Mouse (Mus musculus): ENCODE data around the gene Olfr1084. TPM values are rescaled to one million over a fixed set of nuclear protein-coding genes. Genes with fewer than 3 reads are reported as not detected.
"Not testable (repeated sequence)": the region's sequence is repeated elsewhere in the genome, so short reads cannot be mapped to it uniquely, and the experiment has no call there.

The Olfr1084 gene
- not detected in 2 replicates for polyA plus RNA-seq (2015; fragmentation: Nextera tagmentation; extraction: Ambion mirVana)

DNA sequence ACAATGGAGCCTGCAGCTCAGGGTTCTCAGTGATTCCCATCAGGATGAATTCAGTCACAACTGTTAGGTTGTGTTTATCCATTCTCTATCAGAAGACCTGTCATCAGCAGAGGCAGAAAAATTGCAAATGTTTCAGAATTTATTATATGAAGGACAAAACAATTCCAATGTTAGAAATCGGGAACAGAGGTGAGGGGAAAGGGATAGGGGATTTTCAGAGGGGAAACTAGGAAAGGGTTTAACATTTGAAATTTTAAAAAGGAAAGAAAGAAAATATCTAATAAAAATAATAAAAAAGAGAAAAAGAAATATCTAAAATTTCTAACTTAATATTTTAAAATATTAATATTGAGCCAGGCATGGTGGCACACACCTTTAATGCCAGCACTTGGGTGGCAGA is at the start of gene Olfr1084:
Gene Olfr1084 (minus strand): TSS at position 101 of the 400 bp plus-strand sequence.
- H3K4me1 ChIP-seq; H3K27ac ChIP-seq; H3K9me3 ChIP-seq; H3K36me3 ChIP-seq; H3K27me3 ChIP-seq (replicated peaks); H3K9ac ChIP-seq; ATAC-seq (ENCODE audit: insufficient read depth, low FRiP score, low read depth); H3K4me2 ChIP-seq; H3K4me3 ChIP-seq (replicated peaks): not testable (repeated sequence)
- WGBS: 78% methylated on average over 1 of the region's 1 CpGs

DNA sequence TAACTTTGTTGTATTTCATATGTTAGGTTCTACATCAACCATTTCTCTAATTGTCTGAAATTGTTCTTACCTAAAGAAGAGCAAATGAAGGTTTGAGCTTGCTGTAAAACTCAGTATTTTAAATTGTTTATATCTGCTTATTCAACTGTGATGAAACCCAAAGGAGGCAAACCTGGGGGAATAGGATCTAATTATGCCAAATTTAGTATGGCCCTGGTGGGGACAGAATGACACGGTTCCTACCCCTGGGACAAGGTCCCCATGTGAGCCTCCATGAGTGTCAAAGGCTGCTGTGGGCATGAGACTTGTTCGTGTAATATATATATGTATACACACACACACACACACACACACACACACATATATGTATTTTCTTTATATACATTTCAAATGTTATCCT is 40.5 kb upstream of the Olfr1084 start, which contains the start of gene Olfr1086:
Gene Olfr1086 (minus strand): TSS at position 101 of the 400 bp plus-strand sequence.
- H3K9me3 ChIP-seq: no peaks in the 10 kb centered on the region
- H3K9ac ChIP-seq: no peak within 1 kb of the TSS
- no peak within 1 kb of the TSS for H3K4me2 ChIP-seq
- no peak for ATAC-seq (ENCODE audit: insufficient read depth, low FRiP score, low read depth)
- H3K4me1 ChIP-seq: no peaks in the 10 kb centered on the region
- 69% methylated on average over 2 of the region's 2 CpGs for WGBS
- H3K4me3 ChIP-seq (replicated peaks): no peak within 1 kb of the TSS
- no peak within 1 kb of the TSS for H3K27ac ChIP-seq
- no peaks in the 10 kb centered on the region for H3K36me3 ChIP-seq
- H3K27me3 ChIP-seq (replicated peaks): no peaks in the 10 kb centered on the region

DNA sequence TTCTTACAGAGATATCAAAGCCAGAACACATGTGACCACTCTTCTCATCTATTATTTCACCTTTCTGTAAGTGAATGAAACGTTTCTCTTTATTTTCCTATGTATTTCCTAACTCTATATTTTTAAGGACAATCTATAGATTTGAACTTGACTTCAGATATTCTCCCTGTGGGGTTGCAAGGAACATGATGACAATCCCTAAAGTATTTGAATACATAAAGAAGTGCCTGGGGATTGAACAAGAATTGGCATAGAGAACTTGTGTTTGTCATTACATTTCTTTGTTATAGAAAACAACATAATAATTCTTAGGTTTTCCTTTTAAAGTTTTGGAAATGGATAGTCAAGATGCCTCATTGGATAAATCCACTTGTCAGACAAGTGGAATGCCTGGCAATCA is 22.4 kb upstream of the Olfr1084 start, which contains the start of gene Olfr1085:
Gene Olfr1085 (minus strand): TSS at position 101 of the 400 bp plus-strand sequence.
- WGBS: 18% methylated on average over 1 of the region's 1 CpGs
- H3K9me3 ChIP-seq: no peaks in the 10 kb centered on the region

DNA sequence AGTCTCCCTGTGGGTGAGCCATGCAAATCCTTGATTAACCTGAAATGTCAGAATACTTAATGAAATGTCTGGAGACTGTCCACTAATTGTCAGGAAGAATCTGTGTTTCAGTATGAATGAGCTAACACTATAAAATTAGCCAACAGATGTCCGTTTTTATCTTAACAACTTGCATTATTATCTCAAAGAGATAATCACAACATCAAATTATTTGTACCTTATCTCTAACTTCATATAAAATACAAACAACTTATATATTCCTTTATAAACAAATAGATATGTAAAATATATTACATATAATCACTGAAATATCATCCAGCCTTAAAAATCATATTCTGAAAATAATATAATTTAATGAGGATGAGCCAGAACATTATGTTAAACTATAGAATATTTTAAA is 40.7 kb downstream of the Olfr1084 start, which contains the start of gene Olfr1082:
Gene Olfr1082 (minus strand): TSS at position 101 of the 400 bp plus-strand sequence.
- WGBS: 71% methylated on average over 1 of the region's 1 CpGs
- not testable (repeated sequence) for H3K27ac ChIP-seq; H3K9me3 ChIP-seq; ATAC-seq (ENCODE audit: insufficient read depth, low FRiP score, low read depth); H3K27me3 ChIP-seq (replicated peaks); H3K4me3 ChIP-seq (replicated peaks); H3K4me1 ChIP-seq; H3K4me2 ChIP-seq; H3K36me3 ChIP-seq; H3K9ac ChIP-seq

More for the DNA sequence above, 22.4 kb upstream of the Olfr1084 start, which contains the start of gene Olfr1085:
- Histone ChIP-seq H3K27me3 (replicated peaks) (no peaks in the 10 kb centered on the region), H3K9ac (no peak within 1 kb of the TSS), H3K27ac (no peak within 1 kb of the TSS), H3K4me3 (replicated peaks) (no peak within 1 kb of the TSS), H3K36me3 (no peaks in the 10 kb centered on the region), H3K4me1 (no peaks in the 10 kb centered on the region), H3K4me2 (no peak within 1 kb of the TSS)
- no peak for ATAC-seq (ENCODE audit: insufficient read depth, low FRiP score, low read depth)

Other genes with a start within 250 kb of the Olfr1084 start
- gene Olfr1061, start 225.7 kb downstream of the Olfr1084 start, polyA plus RNA-seq (2015; fragmentation: Nextera tagmentation; extraction: Ambion mirVana): not detected in 2 replicates
- not detected in 2 replicates for gene Olfr1062, start 213.0 kb downstream of the Olfr1084 start, polyA plus RNA-seq (2015; fragmentation: Nextera tagmentation; extraction: Ambion mirVana)
- gene Olfr1065, start 189.1 kb downstream of the Olfr1084 start, polyA plus RNA-seq (2015; fragmentation: Nextera tagmentation; extraction: Ambion mirVana): not detected in 2 replicates
- not detected in 2 replicates for gene Olfr1066, start 183.5 kb downstream of the Olfr1084 start, polyA plus RNA-seq (2015; fragmentation: Nextera tagmentation; extraction: Ambion mirVana)
- not detected in 2 replicates for gene Olfr228, start 152.3 kb downstream of the Olfr1084 start, polyA plus RNA-seq (2015; fragmentation: Nextera tagmentation; extraction: Ambion mirVana)
- gene Olfr1076, start 131.3 kb downstream of the Olfr1084 start, polyA plus RNA-seq (2015; fragmentation: Nextera tagmentation; extraction: Ambion mirVana): not detected in 2 replicates
- gene Olfr1079, start 97.2 kb downstream of the Olfr1084 start, polyA plus RNA-seq (2015; fragmentation: Nextera tagmentation; extraction: Ambion mirVana): not detected in 2 replicates
- not detected in 2 replicates for gene Olfr1080, start 81.5 kb downstream of the Olfr1084 start, polyA plus RNA-seq (2015; fragmentation: Nextera tagmentation; extraction: Ambion mirVana)
- gene Olfr1082, start 40.8 kb downstream of the Olfr1084 start, polyA plus RNA-seq (2015; fragmentation: Nextera tagmentation; extraction: Ambion mirVana): not detected in 2 replicates
- gene Olfr1085, start 22.3 kb upstream of the Olfr1084 start, polyA plus RNA-seq (2015; fragmentation: Nextera tagmentation; extraction: Ambion mirVana): not detected in 2 replicates
- not detected in 2 replicates for gene Olfr1086, start 40.4 kb upstream of the Olfr1084 start, polyA plus RNA-seq (2015; fragmentation: Nextera tagmentation; extraction: Ambion mirVana)
- not detected in 2 replicates for gene Olfr1087, start 58.7 kb upstream of the Olfr1084 start, polyA plus RNA-seq (2015; fragmentation: Nextera tagmentation; extraction: Ambion mirVana)
- not detected in 2 replicates for gene Olfr1089, start 94.0 kb upstream of the Olfr1084 start, polyA plus RNA-seq (2015; fragmentation: Nextera tagmentation; extraction: Ambion mirVana)
- not detected in 2 replicates for gene Olfr1090, start 119.3 kb upstream of the Olfr1084 start, polyA plus RNA-seq (2015; fragmentation: Nextera tagmentation; extraction: Ambion mirVana)
- gene Olfr1093, start 142.8 kb upstream of the Olfr1084 start, polyA plus RNA-seq (2015; fragmentation: Nextera tagmentation; extraction: Ambion mirVana): not detected in 2 replicates
- gene Olfr141, start 170.3 kb upstream of the Olfr1084 start, polyA plus RNA-seq (2015; fragmentation: Nextera tagmentation; extraction: Ambion mirVana): not detected in 2 replicates
- gene Olfr1094, start 184.9 kb upstream of the Olfr1084 start, polyA plus RNA-seq (2015; fragmentation: Nextera tagmentation; extraction: Ambion mirVana): not detected in 2 replicates
- gene Olfr1095, start 212.0 kb upstream of the Olfr1084 start, polyA plus RNA-seq (2015; fragmentation: Nextera tagmentation; extraction: Ambion mirVana): not detected in 2 replicates
- not detected in 2 replicates for gene Gm13723, start 235.1 kb upstream of the Olfr1084 start, polyA plus RNA-seq (2015; fragmentation: Nextera tagmentation; extraction: Ambion mirVana)